Mouse (Mus musculus): Measurements from ENCODE around the gene Zhx3.

GRCm38 (mm10) chr2:160886221-160886620 is 13.4 kb upstream of the Zhx3 start:
- TF ChIP-seq CTCF (IDR thresholded peaks at IDR 0.05; ENCODE audit: control insufficient read depth, insufficient read depth, insufficient read length) (no peak), FOSL1 (IDR thresholded peaks at IDR 0.05; ENCODE audit: insufficient read depth, low read length, poor library complexity, severe bottlenecking) (no peak), MYOD1 (IDR thresholded peaks at IDR 0.05; ENCODE audit: control insufficient read depth, insufficient read length, low read depth) (no peak), MAX (IDR thresholded peaks at IDR 0.05) (no peak), CEBPB (IDR thresholded peaks at IDR 0.05; ENCODE audit: low read depth) (no peak), USF1 (IDR thresholded peaks at IDR 0.05; ENCODE audit: low read depth) (no peak)

All from C2C12 (cell line).